Mouse (Mus musculus) cerebellum, adult 2 months (tissue): ENCODE measurements around the gene Zfpm1. TPM values are rescaled to one million over a fixed set of nuclear protein-coding genes. Genes with fewer than 3 reads are reported as not detected.
A peak's percentile ranks its signal among the peaks of the same experiment; 100 is the strongest.

Experiments used
- DNase-seq, 2 experiments: peaks; one replicate each; pipeline ENCODE4 v3.0.0; 2021
- H3K27ac ChIP-seq: fragments of 200-500 bp; 2 replicates; pipeline ENCODE4 v1.5.1; 2012; ENCODE audit warnings: low read length, control low read depth, inconsistent platforms; ENCODE audit not compliant: insufficient read depth
- H3K27me3 ChIP-seq: fragments of 200-500 bp; 2 replicates; pipeline ENCODE4 v1.6.1; 2012; ENCODE audit warnings: inconsistent platforms, mild to moderate bottlenecking, low read length, moderate library complexity; ENCODE audit not compliant: control insufficient read depth, insufficient read depth
- H3K4me1 ChIP-seq: fragments of 200-500 bp; 2 replicates; pipeline ENCODE4 v1.6.1; 2011; ENCODE audit warnings: low read length; ENCODE audit not compliant: control insufficient read depth, insufficient read depth
- H3K4me3 ChIP-seq: fragments of 200-500 bp; replicated peaks from 2 replicates; pipeline ENCODE3; 2011; ENCODE audit warnings: mild to moderate bottlenecking, low read depth, low read length, control low read depth; ENCODE audit not compliant: insufficient read depth
- CTCF ChIP-seq: fragments of 200-500 bp; IDR thresholded peaks from 2 replicates; pipeline ENCODE4 v1.5.1; 2011; ENCODE audit warnings: low read depth, mild to moderate bottlenecking, control low read depth, low read length, moderate library complexity, borderline replicate concordance; ENCODE audit not compliant: insufficient read depth
- POLR2A ChIP-seq: fragments of 200-500 bp; IDR thresholded peaks from 2 replicates; pipeline ENCODE4 v1.6.1; 2011; ENCODE audit warnings: low read length, control low read depth, borderline replicate concordance; ENCODE audit not compliant: insufficient read depth
- WGBS: fragments of 180-500 bp; shearing (Covaris S2); methylation state at CpG from one replicate; pipeline ENCODE4 v1.1.7; 2018; 5-methylcytosine and 5-hydroxymethylcytosine counted together
- polyA plus RNA-seq: library from polyadenylated mRNA; depleted of rRNA; stranded (reverse); fragments of >200 nt; gene quantifications from 2 replicates; pipeline ENCODE4 v1.2.3, GENCODE M21; 2012; rRNA removed

Zfpm1 gene
- 19.6 and 20.1 TPM in 2 replicates for polyA plus RNA-seq

- Histone ChIP-seq H3K27ac (no peak within 1 kb of the TSS), H3K4me1 (peaks cover 25% of the 10 kb centered on the region), H3K4me3 (peak within 1 kb of the TSS; percentile 63), H3K27me3 (no peaks in the 10 kb centered on the region)
- DNase-seq: no peak
- WGBS: 1% methylated on average over 56 of the region's 60 CpGs
- TF ChIP-seq POLR2A (no peak), CTCF (no peak)
Observed at GRCm38 (mm10) chr8:122282035-122282358, at the start of gene Zfpm1. TSS of gene Zfpm1 (plus strand) at chr8:122282141.

GRCm38 (mm10) chr8:122234055-122234454 lies 47.9 kb upstream of the Zfpm1 start:
- Histone ChIP-seq H3K27ac (no peak overlapping the region), H3K4me1 (peaks cover 9% of the 10 kb centered on the region; the same call in 1 of the 2 replicates), H3K27me3 (no peaks in the 10 kb centered on the region), H3K4me3 (no peak overlapping the region)
- peak; percentile 45 to 56 for DNase-seq
- WGBS: 19% methylated on average over 11 of the region's 11 CpGs
- peak; percentile 31; the same call in 1 of the 2 replicates for TF ChIP-seq CTCF
- no peak for TF ChIP-seq POLR2A

DNA sequence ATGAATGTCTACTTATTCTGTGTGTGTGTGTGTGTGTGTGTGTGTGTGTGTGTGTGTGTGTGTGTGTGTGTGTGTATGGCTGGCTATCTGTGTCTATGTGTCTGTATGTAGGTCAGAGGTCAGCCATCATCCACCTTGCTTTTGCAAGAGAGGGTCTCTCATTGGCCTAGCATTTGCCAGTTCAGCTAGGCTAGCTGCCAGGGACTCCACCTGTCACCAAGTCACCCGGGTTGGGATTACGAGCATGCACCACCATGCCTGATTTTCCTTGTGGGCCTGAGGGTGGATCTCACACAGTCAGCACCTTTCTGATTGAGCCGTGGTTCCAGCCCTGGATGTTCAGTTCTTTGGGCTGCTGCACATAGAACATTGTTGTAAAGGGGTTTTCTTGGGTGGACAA lies 45.4 kb upstream of the Zfpm1 start:
- 64% methylated on average over 3 of the region's 3 CpGs for WGBS
- no peak for TF ChIP-seq POLR2A
- TF ChIP-seq CTCF: no peak
- no peaks in the 10 kb centered on the region for H3K27me3 ChIP-seq
- H3K4me1 ChIP-seq: peaks cover 20% of the 10 kb centered on the region; the same call in 1 of the 2 replicates
- H3K27ac ChIP-seq: no peak overlapping the region
- no peak for DNase-seq
- no peak overlapping the region for H3K4me3 ChIP-seq

GRCm38 (mm10) chr8:122238225-122238624 lies 43.7 kb upstream of the Zfpm1 start:
- no peaks in the 10 kb centered on the region for H3K27me3 ChIP-seq
- DNase-seq: no peak
- H3K4me3 ChIP-seq: no peak overlapping the region
- H3K27ac ChIP-seq: no peak overlapping the region
- 86% methylated on average over 11 of the region's 11 CpGs for WGBS
- H3K4me1 ChIP-seq: peaks cover 20% of the 10 kb centered on the region; the same call in 1 of the 2 replicates
- no peak for TF ChIP-seq CTCF
- TF ChIP-seq POLR2A: no peak

- peaks cover 19% of the 10 kb centered on the region; the same call in 1 of the 2 replicates for H3K4me1 ChIP-seq
- H3K27me3 ChIP-seq: no peaks in the 10 kb centered on the region
- H3K4me3 ChIP-seq: no peak overlapping the region
- no peak for DNase-seq
- TF ChIP-seq CTCF: no peak
- no peak for TF ChIP-seq POLR2A
- H3K27ac ChIP-seq: no peak overlapping the region
- WGBS: 86% methylated on average over 8 of the region's 8 CpGs
Observed at GRCm38 (mm10) chr8:122238731-122239130, 43.2 kb upstream of the Zfpm1 start.

DNA sequence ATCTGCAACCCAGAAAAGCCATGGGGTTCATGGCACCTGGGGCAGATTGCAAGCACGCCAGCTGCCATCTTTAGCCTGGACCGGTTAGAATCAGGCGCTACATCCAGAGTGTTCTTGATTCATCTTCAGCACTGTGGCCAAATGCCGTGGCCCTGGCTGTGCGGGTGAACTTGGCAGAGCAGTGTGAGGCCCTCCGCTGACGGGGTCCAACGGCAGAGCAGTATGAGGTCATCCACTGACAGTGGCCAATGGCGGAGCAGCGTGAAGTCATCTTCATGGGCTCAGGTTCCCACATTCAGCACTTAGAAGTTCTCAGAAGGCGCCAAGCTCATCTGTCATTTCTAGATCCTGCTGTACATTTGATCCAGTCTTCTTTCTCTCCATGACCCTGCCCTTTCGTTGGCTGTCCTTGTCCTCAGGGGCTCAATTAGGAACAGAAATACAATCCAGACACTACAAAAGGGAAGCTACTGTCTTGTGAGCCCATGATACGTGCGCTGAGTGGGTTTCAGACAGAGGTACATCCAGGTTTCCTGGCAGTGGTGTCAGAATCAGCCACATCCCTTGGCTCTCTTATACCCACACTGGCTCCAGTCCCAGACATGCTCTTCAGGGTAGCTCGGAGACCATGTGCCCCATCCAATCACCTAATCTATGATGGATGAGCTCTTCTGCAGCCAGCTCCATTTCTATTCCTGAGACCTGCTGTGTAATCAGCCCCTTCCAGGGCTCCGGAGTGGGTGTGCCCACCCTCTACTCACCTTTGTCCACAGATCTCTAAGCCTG lies 41.5 kb upstream of the Zfpm1 start:
- peak in 1 of 2 experiments; percentile 25 for DNase-seq
- no peak for TF ChIP-seq POLR2A
- Histone ChIP-seq H3K4me1 (peaks cover 11% of the 10 kb centered on the region; the same call in 1 of the 2 replicates), H3K27ac (no peak overlapping the region), H3K27me3 (no peaks in the 10 kb centered on the region), H3K4me3 (no peak overlapping the region)
- WGBS: 36% methylated on average over 16 of the region's 16 CpGs

DNA sequence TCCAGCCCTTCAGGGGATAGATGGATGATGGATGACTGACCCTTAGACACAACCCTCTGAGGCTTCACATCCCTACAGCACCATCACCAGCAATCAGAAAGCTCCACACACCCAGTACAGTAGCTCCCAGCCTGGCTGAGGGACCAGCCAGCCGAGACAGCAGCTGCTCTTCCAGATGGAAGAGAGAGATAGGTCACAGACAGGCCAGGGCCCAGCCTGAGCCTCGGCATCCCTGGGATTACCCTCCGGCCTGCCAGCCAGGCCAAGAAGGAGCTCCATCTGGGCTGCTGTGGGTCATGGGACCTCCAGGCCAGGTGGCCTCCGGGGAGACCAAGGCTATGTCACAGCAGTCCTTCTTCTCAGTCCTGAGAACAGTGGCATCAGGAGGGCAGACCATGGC lies 38.6 kb upstream of the Zfpm1 start:
- no peak for TF ChIP-seq POLR2A
- Histone ChIP-seq H3K4me1 (peaks cover 11% of the 10 kb centered on the region; the same call in 1 of the 2 replicates), H3K4me3 (no peak overlapping the region), H3K27me3 (no peaks in the 10 kb centered on the region), H3K27ac (no peak overlapping the region)
- DNase-seq: no peak
- WGBS: 61% methylated on average over 4 of the region's 4 CpGs

- no peak for DNase-seq
- Histone ChIP-seq H3K4me3 (no peak overlapping the region), H3K4me1 (peaks cover 9% of the 10 kb centered on the region; the same call in 1 of the 2 replicates), H3K27me3 (no peaks in the 10 kb centered on the region), H3K27ac (no peak overlapping the region)
- no peak for TF ChIP-seq CTCF
- no peak for TF ChIP-seq POLR2A
- 86% methylated on average over 6 of the region's 6 CpGs for WGBS
Observed at GRCm38 (mm10) chr8:122245161-122245560, 36.8 kb upstream of the Zfpm1 start.
